Mouse (Mus musculus) lung, embryonic 15.5 days (tissue): ENCODE data around the gene Uvrag. TPM values are rescaled to one million over a fixed set of nuclear protein-coding genes. Genes with fewer than 3 reads are reported as not detected.

Experiments
- ATAC-seq: fragments of 200-750 bp; cut with Nextera tagmentation; 2 replicates; pipeline ENCODE4 v1.8.0; 2017; ENCODE audit warnings: moderate number of reproducible peaks, borderline replicate concordance; ENCODE audit not compliant: low FRiP score, low TSS enrichment; ENCODE audit errors: extremely low read depth
- H3K27ac ChIP-seq: fragments of 300-500 bp; sonication (generic); 2 replicates; pipeline ENCODE4 v1.5.1; 2015; ENCODE audit warnings: moderate library complexity, mild to moderate bottlenecking, inconsistent platforms
- H3K27me3 ChIP-seq: fragments of 300-500 bp; sonication (generic); 2 replicates; pipeline ENCODE4 v1.6.1; 2015; ENCODE audit warnings: inconsistent platforms
- H3K36me3 ChIP-seq: fragments of 300-500 bp; sonication (generic); 2 replicates; pipeline ENCODE4 v1.6.1; 2015; ENCODE audit warnings: inconsistent platforms
- H3K4me1 ChIP-seq: fragments of 300-500 bp; sonication (generic); 2 replicates; pipeline ENCODE4 v1.6.1; 2015; ENCODE audit warnings: inconsistent platforms
- H3K4me2 ChIP-seq: fragments of 300-500 bp; sonication (generic); 2 replicates; pipeline ENCODE4 v1.6.1; 2015; ENCODE audit warnings: inconsistent platforms, mild to moderate bottlenecking, moderate library complexity
- H3K4me3 ChIP-seq: fragments of 300-500 bp; sonication (generic); 2 replicates; pipeline ENCODE4 v1.5.1; 2015; ENCODE audit warnings: mild to moderate bottlenecking, inconsistent platforms
- H3K9ac ChIP-seq: fragments of 300-500 bp; sonication (generic); 2 replicates; pipeline ENCODE4 v1.6.1; 2015; ENCODE audit warnings: inconsistent platforms
- H3K9me3 ChIP-seq: fragments of 300-500 bp; sonication (generic); 2 replicates; pipeline ENCODE4 v1.6.1; 2016; ENCODE audit warnings: inconsistent platforms
- WGBS: fragments of 180-500 bp; shearing (Covaris S2); methylation state at CpG from one replicate; pipeline ENCODE4 v1.1.7; 2015; 5-methylcytosine and 5-hydroxymethylcytosine counted together
- polyA plus RNA-seq: library from polyadenylated mRNA; unstranded; fragments of >200 nt; fragmentation: Nextera tagmentation; extraction: Ambion mirVana; gene quantifications from 2 replicates; pipeline ENCODE4 v1.2.1, GENCODE M21; 2015

Uvrag gene
- polyA plus RNA-seq, 1 experiment from 2014 or later: 23.7 TPM

DNA sequence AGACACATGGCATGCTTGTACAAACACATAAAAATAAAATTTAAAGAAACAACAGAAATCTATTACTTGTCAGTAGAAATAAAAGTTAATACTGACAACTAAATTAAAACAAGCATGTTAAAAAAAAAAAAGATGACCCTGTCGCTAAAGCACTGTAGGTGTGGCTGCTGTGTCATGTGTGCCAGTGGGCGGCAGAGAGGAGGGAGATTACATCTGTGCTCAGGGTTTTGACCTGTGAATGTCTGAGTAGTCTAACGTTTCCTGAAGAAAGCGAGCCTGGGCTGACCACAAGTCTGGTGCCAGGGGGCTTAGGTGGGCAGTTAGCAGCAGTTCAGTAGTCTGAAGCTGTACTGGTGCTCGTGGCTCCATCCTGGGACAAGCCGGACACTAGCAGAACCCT lies 205.2 kb downstream of the Uvrag start:
- H3K36me3 ChIP-seq: no peaks in the 10 kb centered on the region
- H3K27me3 ChIP-seq: no peaks in the 10 kb centered on the region
- H3K4me2 ChIP-seq: no peak overlapping the region
- no peak overlapping the region for H3K9ac ChIP-seq
- 80% methylated on average over 6 of the region's 6 CpGs for WGBS
- peaks cover 59% of the 10 kb centered on the region for H3K4me1 ChIP-seq
- ATAC-seq: no peak
- no peaks in the 10 kb centered on the region for H3K9me3 ChIP-seq
- H3K27ac ChIP-seq: no peak overlapping the region
- H3K4me3 ChIP-seq: no peak overlapping the region

DNA sequence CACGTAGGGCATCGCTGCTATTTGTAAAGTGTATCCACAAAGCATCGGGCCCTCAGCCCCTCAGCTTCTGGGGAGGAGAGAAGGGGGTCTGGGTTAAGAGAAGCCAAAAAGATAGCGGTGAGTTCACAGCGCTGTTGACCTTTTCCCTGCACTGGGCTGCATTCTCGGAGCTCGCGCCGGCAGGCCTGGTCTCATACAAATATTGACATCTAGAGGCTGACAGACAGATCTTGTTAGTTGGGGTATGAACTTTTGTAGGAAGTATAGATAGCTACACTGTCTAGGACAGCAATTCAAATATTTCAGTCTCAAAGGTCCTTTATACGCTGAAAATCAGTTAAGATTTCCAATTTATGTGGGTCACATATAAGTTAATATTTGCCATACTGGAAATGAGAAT lies 205.7 kb downstream of the Uvrag start:
- Histone ChIP-seq H3K36me3 (no peaks in the 10 kb centered on the region), H3K4me1 (peaks cover 64% of the 10 kb centered on the region), H3K9ac (no peak overlapping the region), H3K27ac (no peak overlapping the region), H3K9me3 (no peaks in the 10 kb centered on the region), H3K27me3 (no peaks in the 10 kb centered on the region), H3K4me2 (no peak overlapping the region), H3K4me3 (no peak overlapping the region)
- WGBS: 63% methylated on average over 10 of the region's 10 CpGs
- no peak for ATAC-seq

DNA sequence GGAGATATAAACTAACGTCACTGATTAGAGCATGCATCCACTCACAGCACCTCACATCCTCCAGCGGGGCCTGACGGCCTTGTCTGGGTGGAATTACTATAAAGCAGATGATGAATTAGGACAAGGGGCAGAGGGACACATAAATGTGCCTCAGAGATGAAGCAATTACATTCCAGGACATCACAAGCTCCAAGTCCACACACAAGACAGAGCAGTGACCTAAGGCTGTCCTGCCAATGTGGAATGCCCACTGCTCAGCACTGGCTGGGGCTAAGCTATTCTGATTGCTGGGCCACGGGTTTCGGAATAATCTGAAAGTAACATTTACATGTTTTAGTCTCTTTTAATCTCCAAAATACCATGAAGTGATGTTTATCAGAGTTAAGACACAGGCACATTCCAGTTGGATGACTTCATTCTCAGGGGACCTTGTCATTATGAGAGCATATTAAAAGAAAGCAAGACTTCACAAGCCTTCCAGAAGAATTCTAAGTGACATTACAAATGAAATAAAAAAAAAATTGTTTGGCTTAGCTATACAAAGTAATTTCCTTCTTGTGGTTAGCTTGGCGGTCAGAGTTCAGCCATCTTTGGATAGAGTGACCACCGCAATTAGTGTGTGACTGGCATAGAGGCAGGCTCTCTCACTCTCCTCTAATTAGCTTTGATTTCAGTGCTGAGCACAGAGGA lies 212.5 kb downstream of the Uvrag start:
- no peak overlapping the region for H3K4me3 ChIP-seq
- H3K9me3 ChIP-seq: no peaks in the 10 kb centered on the region
- ATAC-seq: peak; percentile 33; the same call in 1 of the 2 replicates
- no peak overlapping the region for H3K9ac ChIP-seq
- 40% methylated on average over 7 of the region's 7 CpGs for WGBS
- H3K36me3 ChIP-seq: no peaks in the 10 kb centered on the region
- peak overlapping the region; percentile 57 for H3K27ac ChIP-seq
- peak overlapping the region; percentile 6; the same call in 1 of the 2 replicates for H3K4me2 ChIP-seq
- peaks cover 69% of the 10 kb centered on the region for H3K4me1 ChIP-seq
- H3K27me3 ChIP-seq: no peaks in the 10 kb centered on the region

DNA sequence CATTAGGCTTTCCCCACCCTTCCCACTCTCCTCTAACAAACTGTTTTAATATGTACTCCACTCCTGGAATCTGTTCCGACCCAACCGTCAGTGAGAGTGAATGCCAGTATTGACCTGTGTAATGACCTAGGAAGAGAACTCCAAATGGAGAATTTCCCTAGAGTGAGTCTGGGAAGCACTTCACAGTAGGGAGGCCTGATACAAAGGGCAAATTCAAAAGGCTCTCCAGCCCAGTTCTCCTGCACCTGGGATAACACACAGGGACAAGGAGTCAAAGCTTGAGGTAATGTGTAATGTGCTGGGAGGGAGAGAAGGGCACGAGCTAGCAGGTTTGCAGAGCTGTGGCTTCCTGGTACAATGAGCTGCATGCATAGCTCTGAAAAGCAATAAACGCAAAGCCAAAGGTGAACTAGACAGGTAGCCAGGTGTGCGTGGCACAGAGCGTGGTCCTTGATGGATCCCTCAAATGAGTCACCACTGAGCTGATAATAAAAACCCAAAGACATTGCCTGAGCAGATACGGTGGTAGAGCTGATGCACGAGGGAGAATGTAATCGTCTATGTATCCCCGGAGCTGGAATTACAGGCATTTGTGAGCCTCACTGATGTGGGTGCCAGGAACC lies 213.9 kb downstream of the Uvrag start:
- Histone ChIP-seq H3K27me3 (no peaks in the 10 kb centered on the region), H3K9me3 (no peaks in the 10 kb centered on the region), H3K27ac (peak overlapping the region; percentile 29; the same call in 1 of the 2 replicates), H3K9ac (no peak overlapping the region), H3K4me2 (no peak overlapping the region), H3K4me1 (peaks cover 58% of the 10 kb centered on the region), H3K36me3 (no peaks in the 10 kb centered on the region), H3K4me3 (no peak overlapping the region)
- 64% methylated on average over 10 of the region's 10 CpGs for WGBS
- no peak for ATAC-seq

DNA sequence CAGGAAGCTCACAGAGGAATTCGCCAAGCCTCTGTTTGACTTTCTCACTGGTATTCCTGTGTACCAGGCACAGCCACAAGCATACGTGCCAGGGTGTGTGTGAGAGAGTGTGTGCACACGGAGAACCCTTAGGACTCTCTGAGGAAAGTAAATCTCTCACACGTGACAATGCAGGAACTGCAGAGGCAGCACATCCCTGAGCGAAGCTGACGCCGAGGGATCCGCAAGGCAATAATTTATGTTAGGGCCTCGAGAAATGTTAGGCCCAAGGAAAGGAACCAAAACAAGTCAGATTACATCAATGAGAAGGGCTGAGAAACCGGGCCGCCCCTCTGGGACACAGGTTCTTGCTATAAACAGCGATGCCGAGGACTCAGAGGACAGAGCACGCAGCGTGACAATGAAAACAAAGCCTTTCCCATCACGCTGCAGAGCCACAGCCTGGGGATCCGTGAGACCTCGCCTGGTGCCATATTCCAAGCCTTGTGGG lies 216.5 kb downstream of the Uvrag start:
- Histone ChIP-seq H3K9ac (no peak overlapping the region), H3K4me2 (no peak overlapping the region), H3K4me3 (no peak overlapping the region), H3K9me3 (no peaks in the 10 kb centered on the region), H3K27me3 (no peaks in the 10 kb centered on the region), H3K36me3 (no peaks in the 10 kb centered on the region), H3K4me1 (peaks cover 45% of the 10 kb centered on the region), H3K27ac (peak overlapping the region; percentile 77)
- 42% methylated on average over 18 of the region's 18 CpGs for WGBS
- ATAC-seq: peak; percentile 44; the same call in 1 of the 2 replicates

DNA sequence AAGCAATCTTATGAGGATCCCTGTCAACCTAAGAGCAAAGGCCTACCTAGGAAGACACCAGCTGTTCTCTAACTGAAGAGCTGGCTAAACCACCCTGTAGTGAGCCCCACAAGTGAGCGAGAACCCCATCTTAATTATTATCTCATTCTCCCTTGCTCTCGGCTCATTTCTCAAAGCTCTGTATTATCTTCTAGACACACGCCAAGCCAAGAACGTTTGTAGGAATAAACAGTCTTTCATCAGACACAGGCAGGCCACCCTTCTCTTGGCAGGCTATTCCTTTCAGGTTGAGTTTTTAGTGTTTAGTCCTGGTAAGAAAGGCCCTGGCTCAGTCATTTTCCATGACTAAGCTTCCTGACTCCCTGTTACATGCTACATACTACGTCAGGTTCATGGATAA lies 218.0 kb downstream of the Uvrag start:
- Histone ChIP-seq H3K4me2 (no peak overlapping the region), H3K4me1 (peaks cover 33% of the 10 kb centered on the region), H3K27ac (no peak overlapping the region), H3K9me3 (no peaks in the 10 kb centered on the region), H3K36me3 (no peaks in the 10 kb centered on the region), H3K27me3 (no peaks in the 10 kb centered on the region), H3K4me3 (no peak overlapping the region), H3K9ac (no peak overlapping the region)
- no peak for ATAC-seq
- WGBS: 69% methylated on average over 5 of the region's 5 CpGs

DNA sequence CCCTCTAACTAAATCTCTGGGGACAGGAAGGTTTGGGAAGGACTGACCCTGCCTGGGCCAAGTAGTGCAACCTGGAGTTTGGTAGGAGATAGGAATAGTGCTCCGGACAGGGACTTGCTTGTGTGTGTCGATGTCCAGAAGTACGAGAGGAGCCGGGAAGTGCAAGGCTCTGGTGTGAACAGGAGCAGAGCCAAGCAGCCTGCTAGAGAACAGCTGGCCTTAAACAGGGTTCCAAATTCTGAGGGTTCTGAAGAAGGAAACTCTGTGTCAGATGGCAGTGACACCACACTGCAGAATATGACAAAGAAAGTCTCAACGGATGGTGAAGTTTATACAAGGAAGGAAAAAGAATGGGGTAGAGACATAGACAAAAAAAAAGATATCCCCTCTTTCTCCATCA lies 223.5 kb downstream of the Uvrag start:
- peak overlapping the region; percentile 51; the same call in 1 of the 2 replicates for H3K27ac ChIP-seq
- no peak overlapping the region for H3K4me2 ChIP-seq
- peaks cover 28% of the 10 kb centered on the region for H3K4me1 ChIP-seq
- H3K27me3 ChIP-seq: no peaks in the 10 kb centered on the region
- no peak overlapping the region for H3K9ac ChIP-seq
- H3K36me3 ChIP-seq: no peaks in the 10 kb centered on the region
- no peaks in the 10 kb centered on the region for H3K9me3 ChIP-seq
- no peak overlapping the region for H3K4me3 ChIP-seq
- no peak for ATAC-seq
- WGBS: 37% methylated on average over 5 of the region's 5 CpGs

DNA sequence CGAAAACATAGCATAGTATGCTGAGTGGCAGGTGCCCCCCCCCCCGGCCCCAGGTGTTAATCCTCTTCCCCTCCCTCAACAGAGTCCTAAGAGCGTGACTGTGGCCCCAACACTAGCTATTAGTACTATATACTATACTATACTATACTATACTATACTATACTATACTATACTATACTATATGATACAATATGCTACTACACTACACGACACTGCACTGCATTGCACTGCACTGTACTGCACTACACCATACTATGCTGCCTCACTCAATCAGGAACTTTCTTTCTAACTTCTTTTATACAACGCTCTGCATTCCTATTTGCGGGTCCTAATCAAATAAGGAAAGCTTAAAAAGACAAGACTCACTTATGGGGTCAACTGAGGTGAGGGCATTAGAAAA lies 224.4 kb downstream of the Uvrag start:
- Histone ChIP-seq H3K9ac (no peak overlapping the region), H3K4me3 (no peak overlapping the region), H3K27ac (no peak overlapping the region), H3K9me3 (no peaks in the 10 kb centered on the region), H3K4me2 (no peak overlapping the region), H3K36me3 (no peaks in the 10 kb centered on the region), H3K4me1 (peaks cover 34% of the 10 kb centered on the region), H3K27me3 (no peaks in the 10 kb centered on the region)
- ATAC-seq: no peak
- 94% methylated on average over 6 of the region's 6 CpGs for WGBS

DNA sequence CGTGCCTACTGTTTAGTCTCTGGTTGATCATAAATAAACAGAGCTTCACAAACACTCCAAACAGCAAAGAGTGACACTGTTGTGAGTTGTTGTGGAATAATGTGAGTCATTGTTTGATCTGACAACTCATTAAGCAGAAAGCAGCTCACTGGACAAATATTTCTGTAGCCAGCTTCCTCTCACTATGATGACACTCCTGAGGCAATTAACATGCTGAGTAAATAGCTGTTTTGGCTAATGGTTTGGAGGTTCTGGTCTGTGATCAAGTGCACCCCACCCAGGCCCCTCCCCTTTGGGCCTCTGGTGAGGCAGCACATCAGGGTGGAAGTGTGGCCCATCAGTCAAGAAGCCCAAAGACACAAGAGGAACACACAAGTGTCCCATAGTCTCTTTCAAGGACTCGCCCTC lies 228.0 kb downstream of the Uvrag start:
- ATAC-seq: peak; percentile 51; the same call in 1 of the 2 replicates
- Histone ChIP-seq H3K27me3 (no peaks in the 10 kb centered on the region), H3K4me2 (no peak overlapping the region), H3K9ac (no peak overlapping the region), H3K4me1 (peaks cover 52% of the 10 kb centered on the region), H3K9me3 (no peaks in the 10 kb centered on the region), H3K36me3 (no peaks in the 10 kb centered on the region), H3K27ac (peak overlapping the region; percentile 53), H3K4me3 (no peak overlapping the region)
- 40% methylated on average over 2 of the region's 2 CpGs for WGBS

DNA sequence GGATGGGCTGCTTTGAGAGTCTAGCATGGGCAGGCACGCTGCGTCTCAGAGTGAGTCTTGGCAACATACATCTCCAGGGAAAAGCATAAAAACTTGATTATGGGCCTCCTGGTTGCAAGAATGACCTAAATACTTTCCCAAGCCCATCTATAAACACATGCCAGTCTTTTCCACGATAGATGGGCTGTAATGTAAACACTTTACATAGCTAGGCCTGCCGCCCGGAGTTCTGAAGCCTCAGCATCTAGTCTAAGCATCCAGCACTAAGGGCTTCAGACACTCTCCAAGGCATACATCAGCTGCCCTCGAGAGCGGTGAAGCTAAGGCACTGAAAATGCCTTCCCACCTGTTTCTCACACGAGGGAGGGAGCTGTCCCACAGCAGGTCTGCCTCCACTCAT lies 229.7 kb downstream of the Uvrag start:
- Histone ChIP-seq H3K9me3 (no peaks in the 10 kb centered on the region), H3K9ac (no peak overlapping the region), H3K4me3 (no peak overlapping the region), H3K4me1 (peaks cover 40% of the 10 kb centered on the region), H3K27me3 (no peaks in the 10 kb centered on the region), H3K27ac (peak overlapping the region; percentile 75), H3K4me2 (no peak overlapping the region), H3K36me3 (no peaks in the 10 kb centered on the region)
- 23% methylated on average over 8 of the region's 8 CpGs for WGBS
- peak; percentile 86 for ATAC-seq

DNA sequence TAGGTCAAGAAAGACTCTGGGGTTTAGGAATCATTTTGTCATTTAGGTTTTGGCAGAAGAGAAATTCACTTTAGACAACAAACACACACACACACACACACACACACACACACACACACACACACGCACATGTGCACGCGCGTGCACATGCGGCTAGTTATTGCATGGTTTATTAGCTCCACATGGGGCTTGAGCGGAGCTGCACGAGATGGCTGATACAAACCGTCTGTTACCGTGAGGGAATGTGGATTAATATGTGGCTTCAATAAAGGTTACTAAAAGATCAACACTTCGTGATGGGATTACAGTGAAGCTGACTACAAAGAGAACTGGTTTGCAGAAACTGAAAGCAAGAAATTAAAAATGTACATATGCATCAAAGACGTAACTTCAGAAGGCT lies 230.2 kb downstream of the Uvrag start:
- Histone ChIP-seq H3K9ac (no peak overlapping the region), H3K27me3 (no peaks in the 10 kb centered on the region), H3K27ac (peak overlapping the region; percentile 75), H3K4me2 (no peak overlapping the region), H3K4me1 (peaks cover 42% of the 10 kb centered on the region), H3K36me3 (no peaks in the 10 kb centered on the region), H3K4me3 (no peak overlapping the region), H3K9me3 (no peaks in the 10 kb centered on the region)
- no peak for ATAC-seq
- WGBS: 54% methylated on average over 11 of the region's 11 CpGs

DNA sequence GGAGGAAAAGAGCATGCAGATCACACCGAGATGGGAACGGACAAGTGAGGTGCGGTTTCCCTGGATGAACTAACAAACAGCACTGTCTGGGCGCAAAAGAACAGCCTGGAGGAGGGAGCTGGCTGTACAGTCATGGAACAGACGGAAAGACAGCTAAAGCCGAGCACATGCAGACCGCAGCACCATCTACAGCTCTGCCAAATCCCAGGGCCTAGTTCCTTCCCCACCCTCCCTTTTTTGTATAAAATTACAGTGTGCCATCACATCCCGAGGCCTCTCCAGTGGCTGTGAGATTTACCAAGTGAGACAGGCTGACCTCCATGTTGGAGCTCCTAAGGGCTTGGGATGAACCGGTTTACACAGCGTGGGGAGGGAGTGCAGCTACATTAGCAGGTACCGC lies 230.8 kb downstream of the Uvrag start:
- 64% methylated on average over 11 of the region's 11 CpGs for WGBS
- Histone ChIP-seq H3K36me3 (no peaks in the 10 kb centered on the region), H3K27me3 (no peaks in the 10 kb centered on the region), H3K4me2 (no peak overlapping the region), H3K27ac (peak overlapping the region; percentile 75), H3K9me3 (no peaks in the 10 kb centered on the region), H3K4me3 (no peak overlapping the region), H3K9ac (no peak overlapping the region), H3K4me1 (peaks cover 48% of the 10 kb centered on the region)
- no peak for ATAC-seq
